Mouse (Mus musculus) liver, embryonic 14.5 days (tissue): ENCODE measurements at regions not wholly inside any gene's neighbourhood (a gene's known extent, or its start where the extent isn't known, plus 50 kb on each side); places are given as distances from the start of the nearest gene placed in this dataset.

Experiments
- CTCF ChIP-seq: IDR thresholded peaks from 2 replicates; pipeline ENCODE4 v1.5.1; 2016; ENCODE audit warnings: antibody characterized with exemption, low read depth, control low read depth
- EP300 ChIP-seq: IDR thresholded peaks from 2 replicates; pipeline ENCODE4 v1.6.1; 2016; ENCODE audit warnings: antibody characterized with exemption, low read depth

- TF ChIP-seq CTCF = no peak
- TF ChIP-seq EP300 = no peak
These were observed 159.6 kb downstream of the Icos start for GRCm38 (mm10) chr1:61137210-61137885.
